Mouse (Mus musculus) kidney, embryonic 16.5 days (tissue): ENCODE data around the gene Rere. TPM values are rescaled to one million over a fixed set of nuclear protein-coding genes. Genes with fewer than 3 reads are reported as not detected.

Experiments used
- ATAC-seq: fragments of 200-750 bp; cut with Nextera tagmentation; 2 replicates; pipeline ENCODE4 v1.8.0; 2017; ENCODE audit warnings: moderate TSS enrichment; ENCODE audit not compliant: low FRiP score, low TSS enrichment
- H3K27ac ChIP-seq: fragments of 300-500 bp; sonication (generic); 2 replicates; pipeline ENCODE4 v1.5.1; 2014; ENCODE audit warnings: low read length
- H3K27me3 ChIP-seq: fragments of 300-500 bp; sonication (generic); 2 replicates; pipeline ENCODE4 v1.6.1; 2014; ENCODE audit warnings: low read length, control low read depth, mixed read lengths; ENCODE audit not compliant: insufficient read depth
- H3K36me3 ChIP-seq: fragments of 300-500 bp; sonication (generic); 2 replicates; pipeline ENCODE4 v1.6.1; 2014; ENCODE audit warnings: low read length, control low read depth, mixed read lengths; ENCODE audit not compliant: insufficient read depth
- H3K4me1 ChIP-seq: fragments of 300-500 bp; sonication (generic); 2 replicates; pipeline ENCODE4 v1.6.1; 2014; ENCODE audit warnings: low read length, control low read depth, mixed read lengths; ENCODE audit not compliant: insufficient read depth
- H3K4me2 ChIP-seq: fragments of 300-500 bp; sonication (generic); replicated peaks from 2 replicates; pipeline ENCODE4 v1.6.1; 2014; ENCODE audit warnings: low read depth, low read length
- H3K4me3 ChIP-seq: fragments of 300-500 bp; sonication (generic); 2 replicates; pipeline ENCODE4 v1.5.1; 2014; ENCODE audit warnings: mild to moderate bottlenecking, low read length
- H3K9ac ChIP-seq: fragments of 300-500 bp; sonication (generic); replicated peaks from 2 replicates; pipeline ENCODE4 v1.6.1; 2014; ENCODE audit warnings: low read length
- H3K9me3 ChIP-seq: fragments of 300-500 bp; sonication (generic); 2 replicates; pipeline ENCODE4 v1.6.1; 2016; ENCODE audit warnings: low read length, control low read depth
- WGBS: fragments of 180-500 bp; shearing (Covaris S2); extraction: QIAGEN DNeasy Blood & Tissue Kit; methylation state at CpG from one replicate; pipeline ENCODE4 v1.1.7; 2014; 5-methylcytosine and 5-hydroxymethylcytosine counted together
- polyA plus RNA-seq: library from polyadenylated mRNA; unstranded; fragments of >200 nt; fragmentation: Nextera tagmentation; extraction: Ambion mirVana; gene quantifications from 2 replicates; pipeline ENCODE4 v1.2.1, GENCODE M21; 2015

Gene Rere
- polyA plus RNA-seq, 1 experiment from 2014 or later: 30.7 TPM

DNA sequence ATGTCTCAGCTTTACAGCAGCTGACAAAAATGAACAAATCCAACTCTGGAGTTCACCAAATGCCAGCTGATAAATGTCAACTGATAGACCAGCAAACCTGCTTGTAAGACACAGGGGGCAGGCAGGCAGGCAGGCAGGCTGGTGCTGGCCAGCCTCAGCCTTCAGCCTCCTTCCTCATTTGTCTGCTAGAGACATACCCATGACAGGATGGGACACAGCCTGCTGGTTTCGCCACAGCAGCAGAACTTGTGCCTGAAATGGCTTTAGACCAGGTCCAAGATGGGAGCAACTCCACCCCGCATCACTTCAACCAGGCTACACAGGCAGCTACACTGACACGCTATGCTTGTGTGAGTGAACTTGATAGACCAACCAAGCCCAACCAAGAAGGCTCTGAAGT lies 324.4 kb downstream of the Rere start:
- H3K9me3 ChIP-seq: no peaks in the 10 kb centered on the region
- H3K36me3 ChIP-seq: peaks cover 12% of the 10 kb centered on the region; the same call in 1 of the 2 replicates
- no peak overlapping the region for H3K9ac ChIP-seq
- H3K27ac ChIP-seq: peak overlapping the region; percentile 31
- no peak for ATAC-seq
- WGBS: 85% methylated on average over 3 of the region's 3 CpGs
- H3K4me1 ChIP-seq: peaks cover 8% of the 10 kb centered on the region
- H3K4me3 ChIP-seq: no peak overlapping the region
- H3K27me3 ChIP-seq: no peaks in the 10 kb centered on the region
- H3K4me2 ChIP-seq: no peak overlapping the region

DNA sequence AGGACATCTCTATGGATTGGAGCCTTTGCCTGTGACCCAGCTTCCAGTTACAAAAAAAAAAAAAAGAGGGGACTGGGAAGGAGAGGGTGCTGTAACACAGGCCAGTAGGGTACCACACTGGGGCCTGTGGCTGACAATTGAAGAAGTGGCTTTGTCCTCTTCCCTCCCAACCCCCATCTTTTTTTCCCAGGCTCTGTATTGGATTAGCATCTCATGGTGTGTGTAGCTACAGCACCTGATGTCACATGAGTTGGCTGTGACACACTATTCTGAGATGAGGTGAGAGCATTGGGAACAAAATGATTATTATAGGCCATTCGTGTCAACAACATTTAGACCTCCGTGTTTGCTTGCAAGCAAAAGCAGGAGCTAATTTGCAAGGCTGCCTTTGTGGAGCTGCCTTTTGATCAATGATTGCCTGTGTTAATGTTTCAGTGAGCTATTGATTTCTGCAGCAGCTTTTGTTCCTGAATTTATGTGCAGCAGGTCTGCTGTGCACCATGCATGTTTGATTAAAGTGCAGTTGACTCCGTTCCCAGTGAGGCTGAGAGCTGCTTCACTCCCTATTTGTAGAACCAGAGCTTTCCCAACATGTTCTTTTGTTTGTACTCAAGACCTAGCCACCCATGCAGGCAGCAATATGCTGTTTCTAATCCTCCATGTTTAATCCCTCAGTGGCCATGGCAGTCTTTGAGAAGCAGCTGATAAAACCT lies 325.2 kb downstream of the Rere start:
- ATAC-seq: no peak
- WGBS: 54% methylated on average over 3 of the region's 3 CpGs
- no peaks in the 10 kb centered on the region for H3K27me3 ChIP-seq
- H3K4me2 ChIP-seq: no peak overlapping the region
- H3K9me3 ChIP-seq: no peaks in the 10 kb centered on the region
- H3K36me3 ChIP-seq: peaks cover 19% of the 10 kb centered on the region
- H3K27ac ChIP-seq: peak overlapping the region; percentile 31; the same call in 1 of the 2 replicates
- H3K4me1 ChIP-seq: peaks cover 8% of the 10 kb centered on the region
- no peak overlapping the region for H3K4me3 ChIP-seq
- H3K9ac ChIP-seq: no peak overlapping the region

DNA sequence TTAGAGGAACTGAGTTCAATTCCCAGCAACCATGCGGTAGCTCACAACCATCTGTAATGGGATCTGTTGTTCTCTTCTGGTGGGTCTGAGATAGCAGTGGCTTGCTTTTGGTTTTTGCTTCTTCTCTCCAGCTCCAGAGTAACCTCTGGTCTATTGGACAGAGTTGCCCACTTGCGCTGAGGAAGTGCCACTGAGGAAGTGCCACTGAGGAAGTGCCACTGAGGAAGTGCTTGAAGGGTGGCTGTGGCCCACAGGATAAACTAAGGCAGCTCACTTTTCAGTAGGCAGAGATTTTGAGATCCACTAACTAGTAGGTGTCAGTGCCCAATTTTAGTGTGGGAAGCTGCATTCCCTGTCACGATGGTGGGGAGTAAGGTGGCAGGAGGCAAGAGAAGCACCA lies 327.2 kb downstream of the Rere start:
- Histone ChIP-seq H3K36me3 (peaks cover 39% of the 10 kb centered on the region), H3K9ac (no peak overlapping the region), H3K4me1 (peaks cover 8% of the 10 kb centered on the region), H3K4me3 (no peak overlapping the region), H3K27me3 (no peaks in the 10 kb centered on the region), H3K4me2 (no peak overlapping the region), H3K9me3 (no peaks in the 10 kb centered on the region), H3K27ac (no peak overlapping the region)
- ATAC-seq: no peak
- WGBS: 100% methylated on average over 3 of the region's 3 CpGs

DNA sequence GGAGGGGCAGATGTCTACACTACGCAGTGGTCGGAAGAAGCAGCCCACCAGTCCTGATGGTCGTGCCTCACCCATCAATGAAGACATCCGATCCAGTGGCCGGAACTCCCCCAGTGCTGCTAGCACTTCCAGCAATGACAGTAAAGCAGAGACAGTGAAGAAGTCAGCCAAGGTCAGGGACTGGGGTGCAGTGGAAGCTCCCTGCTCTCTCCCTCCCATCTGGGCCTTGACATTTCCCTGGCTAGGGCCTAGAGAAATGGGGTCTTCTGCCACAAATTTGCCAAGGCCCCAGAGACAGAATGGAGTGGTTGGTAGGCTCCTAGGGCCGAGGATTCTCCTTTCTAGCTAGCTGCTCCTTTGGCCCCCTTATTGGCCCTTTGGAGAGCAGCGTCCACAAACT lies 332.3 kb downstream of the Rere start:
- Histone ChIP-seq H3K27ac (no peak overlapping the region), H3K4me1 (no peaks in the 10 kb centered on the region), H3K36me3 (peaks cover 87% of the 10 kb centered on the region), H3K4me3 (no peak overlapping the region), H3K27me3 (no peaks in the 10 kb centered on the region), H3K9ac (no peak overlapping the region), H3K4me2 (no peak overlapping the region), H3K9me3 (no peaks in the 10 kb centered on the region)
- ATAC-seq: no peak
- WGBS: 73% methylated on average over 7 of the region's 7 CpGs

- 0 out of 2 replicates have a peak, but pooled peaks have one; percentile 21 for ATAC-seq
- no peak overlapping the region for H3K4me2 ChIP-seq
- H3K9me3 ChIP-seq: no peaks in the 10 kb centered on the region
- H3K27me3 ChIP-seq: no peaks in the 10 kb centered on the region
- no peaks in the 10 kb centered on the region for H3K4me1 ChIP-seq
- no peak overlapping the region for H3K4me3 ChIP-seq
- peaks cover 91% of the 10 kb centered on the region for H3K36me3 ChIP-seq
- H3K27ac ChIP-seq: no peak overlapping the region
- 81% methylated on average over 12 of the region's 12 CpGs for WGBS
- no peak overlapping the region for H3K9ac ChIP-seq
These were observed 334.0 kb downstream of the Rere start for GRCm38 (mm10) chr4:150615251-150616028.

DNA sequence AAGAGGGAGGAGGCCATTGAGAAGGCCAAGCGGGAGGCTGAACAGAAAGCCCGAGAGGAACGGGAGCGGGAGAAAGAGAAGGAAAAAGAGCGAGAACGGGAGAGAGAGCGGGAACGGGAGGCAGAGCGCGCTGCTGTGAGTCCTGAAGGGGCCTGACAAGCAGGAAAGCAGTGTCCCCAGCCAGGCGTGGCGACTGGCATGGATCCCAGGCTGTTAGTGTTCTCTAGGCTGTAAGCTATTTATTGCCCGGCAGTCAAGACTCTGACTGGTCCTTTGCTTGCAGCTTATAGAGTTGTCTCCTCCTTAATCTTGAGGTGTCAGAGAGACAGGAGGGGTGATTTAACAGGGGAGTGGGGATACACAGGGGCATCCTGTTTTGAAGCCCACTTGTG lies 334.6 kb downstream of the Rere start:
- ATAC-seq: no peak

DNA sequence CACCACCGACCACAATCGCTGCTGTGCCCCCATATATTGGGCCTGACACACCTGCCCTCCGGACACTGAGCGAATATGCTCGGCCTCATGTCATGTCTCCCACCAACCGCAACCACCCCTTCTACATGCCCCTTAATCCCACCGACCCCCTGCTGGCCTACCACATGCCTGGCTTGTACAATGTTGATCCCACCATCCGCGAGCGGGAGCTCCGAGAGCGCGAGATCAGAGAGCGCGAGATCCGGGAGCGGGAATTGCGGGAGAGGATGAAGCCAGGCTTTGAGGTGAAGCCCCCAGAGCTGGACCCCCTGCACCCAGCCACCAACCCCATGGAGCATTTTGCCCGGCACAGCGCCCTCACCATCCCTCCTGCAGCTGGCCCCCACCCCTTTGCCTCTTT lies 335.4 kb downstream of the Rere start:
- Histone ChIP-seq H3K36me3 (peaks cover 81% of the 10 kb centered on the region), H3K9me3 (no peaks in the 10 kb centered on the region), H3K9ac (no peak overlapping the region), H3K4me1 (no peaks in the 10 kb centered on the region), H3K4me3 (no peak overlapping the region), H3K27ac (no peak overlapping the region), H3K4me2 (no peak overlapping the region), H3K27me3 (no peaks in the 10 kb centered on the region)
- no peak for ATAC-seq
- 94% methylated on average over 20 of the region's 20 CpGs for WGBS

More for the DNA sequence above, 334.6 kb downstream of the Rere start:
- no peak overlapping the region for H3K4me2 ChIP-seq
- WGBS: 74% methylated on average over 13 of the region's 13 CpGs
- no peak overlapping the region for H3K9ac ChIP-seq
- no peak overlapping the region for H3K27ac ChIP-seq
- no peaks in the 10 kb centered on the region for H3K9me3 ChIP-seq
- no peaks in the 10 kb centered on the region for H3K27me3 ChIP-seq
- H3K36me3 ChIP-seq: peaks cover 88% of the 10 kb centered on the region
- no peaks in the 10 kb centered on the region for H3K4me1 ChIP-seq
- no peak overlapping the region for H3K4me3 ChIP-seq

DNA sequence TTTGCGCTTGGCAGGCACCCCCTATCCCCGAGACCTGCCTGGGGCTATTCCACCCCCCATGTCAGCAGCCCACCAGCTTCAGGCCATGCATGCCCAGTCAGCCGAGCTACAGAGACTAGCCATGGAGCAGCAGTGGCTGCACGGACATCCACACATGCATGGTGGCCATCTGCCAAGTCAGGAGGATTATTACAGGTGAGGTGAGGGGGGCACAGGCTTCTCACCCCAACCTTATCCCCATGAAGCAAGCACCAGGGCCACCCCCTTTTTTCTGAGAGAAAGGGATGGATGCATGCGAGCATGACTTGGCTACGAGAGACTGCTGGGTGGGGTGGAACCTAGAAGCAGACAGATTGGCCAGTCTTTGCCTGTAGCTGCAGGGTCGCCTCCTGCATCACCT lies 337.6 kb downstream of the Rere start:
- H3K4me3 ChIP-seq: no peak overlapping the region
- no peak overlapping the region for H3K9ac ChIP-seq
- H3K36me3 ChIP-seq: peaks cover 71% of the 10 kb centered on the region
- no peaks in the 10 kb centered on the region for H3K4me1 ChIP-seq
- no peaks in the 10 kb centered on the region for H3K27me3 ChIP-seq
- no peak overlapping the region for H3K27ac ChIP-seq
- no peaks in the 10 kb centered on the region for H3K9me3 ChIP-seq
- WGBS: 82% methylated on average over 7 of the region's 7 CpGs
- no peak overlapping the region for H3K4me2 ChIP-seq
- ATAC-seq: no peak

DNA sequence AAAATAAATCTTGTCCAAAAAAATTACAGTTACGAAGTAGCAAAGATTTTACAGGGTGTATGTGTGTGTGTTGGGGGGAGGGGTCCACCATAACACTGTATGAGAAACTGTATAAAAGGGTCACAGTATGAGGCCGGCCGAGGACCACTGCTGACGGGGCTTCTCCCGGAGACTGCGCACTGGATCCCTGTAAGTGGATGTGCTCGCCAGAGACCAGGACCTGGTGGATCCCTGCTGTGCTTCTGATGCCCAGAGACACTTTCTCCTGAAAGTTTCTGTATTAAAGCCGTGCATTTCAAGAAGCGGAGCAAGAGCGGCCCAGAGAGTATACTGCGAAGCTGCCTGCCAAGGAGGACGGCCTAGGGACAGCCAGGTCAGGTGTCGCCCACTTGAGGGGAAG lies 341.2 kb downstream of the Rere start:
- no peak for ATAC-seq
- no peak overlapping the region for H3K4me2 ChIP-seq
- 94% methylated on average over 13 of the region's 13 CpGs for WGBS

More for the DNA sequence above, 341.2 kb downstream of the Rere start:
- no peaks in the 10 kb centered on the region for H3K4me1 ChIP-seq
- no peak overlapping the region for H3K27ac ChIP-seq
- H3K4me3 ChIP-seq: no peak overlapping the region
- H3K9ac ChIP-seq: no peak overlapping the region
- peaks cover 36% of the 10 kb centered on the region for H3K36me3 ChIP-seq
- H3K27me3 ChIP-seq: no peaks in the 10 kb centered on the region
- no peaks in the 10 kb centered on the region for H3K9me3 ChIP-seq
